Mouse (Mus musculus) monocyte, adult 5-6 weeks (primary cell): Measurements from ENCODE around the gene Pus1. TPM values are rescaled to one million over a fixed set of nuclear protein-coding genes. Genes with fewer than 3 reads are reported as not detected.

Experiments used
- ATAC-seq: fragments of 153-309, 156-312 bp; replicated peaks from 2 replicates; pipeline ENCODE4 v1.8.0; 2017; ENCODE audit warnings: mild to moderate bottlenecking; ENCODE audit not compliant: low TSS enrichment, insufficient number of reproducible peaks, severe bottlenecking, poor library complexity, low FRiP score
- total RNA-seq: library from RNA; stranded (forward); fragments of 200-1000, 200-491, 200-594 nt; gene quantifications from 3 replicates; pipeline ENCODE4 v1.2.3, GENCODE M21; 2017

The Pus1 gene
- total RNA-seq, 1 experiment from 2014 or later, result 28.8 TPM

DNA sequence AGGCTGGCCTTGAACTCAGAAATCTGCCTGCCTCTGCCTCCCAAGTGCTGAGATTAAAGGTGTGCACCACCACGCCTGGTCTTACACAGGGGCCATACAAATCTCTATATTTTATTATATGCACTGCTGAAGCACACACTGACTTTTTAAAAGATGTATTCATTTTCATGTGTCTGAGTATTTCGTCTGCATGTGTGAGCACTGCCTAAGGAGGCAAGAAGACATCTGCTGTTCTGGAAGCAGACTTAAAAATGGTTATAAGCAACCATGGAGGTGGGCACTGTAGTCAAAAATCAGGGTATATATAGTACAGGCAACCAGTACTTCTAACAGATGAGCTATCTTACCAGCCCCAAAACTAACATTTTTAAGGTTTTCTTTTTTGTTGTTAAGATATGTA, 49.2 kb downstream of the Pus1 start:
- no peak for ATAC-seq

DNA sequence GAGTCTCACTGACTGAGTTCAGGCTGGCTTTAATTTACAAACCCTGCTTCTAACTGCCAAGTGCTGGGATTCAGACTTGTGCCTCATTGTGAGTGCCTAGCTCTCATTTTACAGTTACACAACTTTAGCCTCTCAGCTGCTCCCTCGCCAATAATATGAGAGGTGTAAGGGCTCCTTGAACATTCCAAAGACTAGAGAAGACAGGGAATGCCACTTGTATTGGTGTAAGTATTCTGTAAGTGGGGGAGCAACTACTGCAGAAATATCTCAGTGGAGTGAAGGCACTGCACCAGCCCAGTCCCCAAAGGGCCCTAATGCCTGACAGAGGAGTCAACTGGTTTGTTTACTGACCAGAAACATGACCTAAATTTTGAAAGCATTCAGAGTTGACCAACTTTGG, 52.6 kb downstream of the Pus1 start:
- no peak for ATAC-seq

Other genes with a start within 250 kb of the Pus1 start
- gene Galnt9, start 236.3 kb downstream of the Pus1 start, total RNA-seq, result 3.7 to 5.5 TPM (median 5.0 TPM) in 3 replicates
- gene Noc4l, start 127.2 kb downstream of the Pus1 start, total RNA-seq, result 8.3 to 29.0 TPM (median 9.9 TPM) in 3 replicates
- gene Ddx51, start 127.2 kb downstream of the Pus1 start, total RNA-seq, result 3.8 to 15.1 TPM (median 11.2 TPM) in 3 replicates
- 73.3 to 97.0 TPM (median 81.0 TPM) in 3 replicates for gene Ep400, start 9.9 kb downstream of the Pus1 start, total RNA-seq
- 12.3 to 43.3 TPM (median 17.1 TPM) in 3 replicates for gene Ulk1, start 29.4 kb upstream of the Pus1 start, total RNA-seq
- gene Hscb, start 59.1 kb upstream of the Pus1 start, total RNA-seq, result 17.2 to 39.5 TPM (median 19.4 TPM) in 3 replicates
- 4.7 to 12.7 TPM (median 11.3 TPM) in 3 replicates for gene Chek2, start 59.3 kb upstream of the Pus1 start, total RNA-seq
- 2.4 to 4.1 TPM (median 4.0 TPM) in 3 replicates for gene Ttc28, start 99.1 kb upstream of the Pus1 start, total RNA-seq